Mouse (Mus musculus): Measurements from ENCODE around the gene St6galnac3.
"Not testable (repeated sequence)": the region's sequence is repeated elsewhere in the genome, so short reads cannot be mapped to it uniquely, and the experiment has no call there.

The St6galnac3 gene

DNA sequence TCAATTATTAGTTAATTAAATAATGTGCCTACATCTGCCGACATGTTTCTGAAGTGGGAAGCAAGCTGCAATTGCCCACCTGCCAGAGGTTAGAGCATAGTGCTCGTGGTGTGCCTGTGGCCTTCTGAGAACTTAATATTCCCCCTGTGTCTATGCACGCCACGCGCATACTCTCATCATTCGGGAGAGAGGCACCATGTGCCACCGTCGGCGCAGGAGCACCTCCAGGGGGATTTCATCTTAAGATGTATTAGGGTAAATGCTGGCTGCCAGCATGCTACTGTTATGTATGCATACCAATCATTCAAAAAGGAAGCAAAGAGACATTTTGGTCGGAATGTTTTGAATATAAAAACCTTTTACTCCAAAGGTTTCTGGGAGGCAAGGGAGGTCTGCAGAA lies 319.3 kb downstream of the St6galnac3 start:
- DNase-seq = no peak

DNA sequence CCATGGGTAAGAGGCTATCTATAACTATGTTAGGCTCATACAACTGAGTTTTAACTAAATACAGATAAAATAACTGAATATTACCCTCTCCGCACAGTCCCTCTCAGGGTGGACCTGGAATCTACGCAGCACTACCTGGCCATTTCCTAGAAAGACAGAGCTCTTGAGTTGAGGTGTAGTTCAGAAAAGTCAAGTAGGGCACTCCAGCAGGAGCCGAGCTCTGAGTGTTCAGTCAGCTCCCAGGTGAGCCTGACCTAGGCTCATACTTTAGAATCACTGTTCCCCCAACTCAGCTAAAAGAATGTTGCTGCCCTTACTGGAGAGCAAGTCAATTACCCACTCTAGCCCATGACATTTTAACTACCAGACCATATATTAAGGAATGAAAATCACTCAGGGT lies 324.7 kb downstream of the St6galnac3 start:
- no peak for DNase-seq

GRCm38 (mm10) chr3:153399574-153399973 lies 325.4 kb downstream of the St6galnac3 start:
- no peak for DNase-seq

DNA sequence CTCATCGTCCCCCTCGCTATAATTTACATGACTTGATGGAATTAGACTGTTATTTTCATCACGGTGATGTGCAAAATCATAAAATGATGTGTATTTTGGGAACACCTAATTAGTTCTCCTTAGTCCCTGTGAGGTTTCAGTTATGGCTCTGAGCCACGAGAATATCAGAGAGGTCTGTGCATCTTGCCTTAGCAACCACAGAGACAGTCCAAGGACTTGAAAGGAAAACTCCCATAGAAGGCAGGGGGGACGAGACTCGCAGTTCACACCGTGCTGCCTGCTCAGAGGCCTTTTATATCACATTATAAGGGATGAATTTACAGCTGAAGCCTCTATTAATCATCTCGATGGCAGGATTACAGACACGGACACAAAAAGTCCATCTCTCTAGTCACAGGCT lies 327.2 kb downstream of the St6galnac3 start:
- no peak for DNase-seq

- DNase-seq = no peak
These were observed 328.5 kb downstream of the St6galnac3 start for GRCm38 (mm10) chr3:153396375-153397068.

DNA sequence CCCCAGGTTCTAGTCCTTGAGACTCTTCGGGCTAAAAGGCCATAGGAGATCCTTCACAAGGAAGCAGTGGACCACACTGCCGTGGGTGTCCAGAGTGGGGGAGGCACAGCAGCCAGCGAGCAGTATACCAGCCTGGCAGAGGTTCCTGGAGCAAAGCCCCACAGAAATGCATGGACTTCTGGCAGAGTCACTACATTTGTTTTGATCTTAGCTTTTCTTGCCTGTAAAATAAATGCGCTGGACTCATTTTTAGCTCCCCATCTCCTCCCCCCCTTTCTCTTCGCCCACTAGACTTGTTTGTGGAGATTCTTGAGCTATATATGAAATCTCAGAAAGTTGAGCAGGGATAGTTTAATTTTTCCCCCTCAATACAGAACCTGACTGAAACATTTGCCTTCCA lies 329.6 kb downstream of the St6galnac3 start:
- DNase-seq = no peak

GRCm38 (mm10) chr3:153394751-153395150 lies 330.2 kb downstream of the St6galnac3 start:
- DNase-seq = peak; percentile 52 to 55

GRCm38 (mm10) chr3:153394224-153394623 lies 330.8 kb downstream of the St6galnac3 start:
- no peak for DNase-seq

DNA sequence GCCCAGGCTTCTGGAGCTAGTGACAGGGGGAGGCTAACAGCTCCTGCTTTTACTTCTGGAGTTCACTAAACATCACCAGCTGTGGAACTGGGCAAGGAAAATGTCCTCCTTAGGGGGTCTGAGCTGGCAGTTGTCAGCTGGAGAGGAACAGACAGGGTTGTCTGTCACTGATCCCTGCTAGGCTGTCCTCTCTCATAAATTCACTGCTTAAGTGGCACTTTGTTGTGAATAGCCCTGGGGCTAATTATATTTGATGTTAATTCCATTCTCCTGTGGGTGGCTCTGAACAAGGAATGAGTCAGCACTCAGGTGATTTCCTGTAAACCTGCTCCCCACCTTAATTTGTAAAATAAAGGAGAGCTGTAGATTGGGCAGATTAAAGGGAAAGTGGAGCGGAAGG lies 333.5 kb downstream of the St6galnac3 start:
- not testable (repeated sequence) for DNase-seq

- not testable (repeated sequence) for DNase-seq
These were observed 340.3 kb downstream of the St6galnac3 start for GRCm38 (mm10) chr3:153384651-153385050.

DNA sequence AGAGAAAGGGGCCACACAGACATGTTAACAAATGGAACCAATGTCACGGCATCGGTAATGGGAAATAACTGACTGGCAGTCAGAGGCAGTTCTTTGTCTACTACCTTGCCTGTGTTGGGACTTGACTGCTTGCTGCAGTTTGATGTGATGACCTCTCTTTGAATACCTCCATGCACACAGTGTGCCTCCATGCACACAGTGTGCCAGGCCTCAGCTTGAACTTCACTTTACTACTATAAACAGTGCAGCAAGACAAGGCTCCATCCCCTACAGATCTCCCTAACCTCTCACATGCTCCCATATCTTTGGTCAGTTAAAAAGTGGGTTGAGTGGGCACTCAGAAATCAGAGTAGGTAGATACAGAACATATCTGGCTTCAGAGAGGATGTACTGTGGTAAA lies 341.3 kb downstream of the St6galnac3 start:
- no peak for DNase-seq

DNA sequence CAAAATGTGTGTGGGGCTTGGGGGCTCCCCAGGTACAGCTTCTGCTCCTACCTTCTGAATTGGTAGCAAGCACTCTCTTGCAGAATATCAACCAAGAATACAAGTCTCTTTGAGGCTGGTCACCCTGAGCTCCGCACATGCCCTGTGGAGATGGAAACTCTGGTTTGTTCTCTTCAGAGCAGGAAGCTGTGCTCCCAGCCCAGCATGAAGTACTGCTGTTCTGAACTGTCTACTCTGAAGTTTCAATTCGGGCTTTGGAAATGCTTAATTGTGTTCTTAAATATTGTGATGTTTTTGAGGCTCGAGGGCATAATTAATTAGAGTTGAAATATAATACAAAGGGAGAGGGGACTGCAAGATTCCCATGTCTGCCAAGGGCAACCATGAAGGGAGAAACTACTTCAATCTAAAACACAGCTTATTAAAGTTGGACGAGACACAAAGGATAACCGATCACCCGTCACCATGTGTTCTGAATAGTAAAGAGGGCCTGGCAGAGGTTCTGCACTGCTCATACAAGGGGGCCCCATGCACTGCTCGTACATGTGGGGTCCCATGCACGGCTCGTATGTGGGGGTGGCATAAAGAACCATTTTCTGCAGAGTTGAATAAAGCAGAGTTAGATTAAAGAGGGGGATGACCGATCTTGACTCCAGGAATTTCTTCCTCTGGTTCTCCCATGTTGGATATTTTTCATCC lies 359.8 kb downstream of the St6galnac3 start:
- no peak for DNase-seq

GRCm38 (mm10) chr3:153364366-153364765 lies 360.6 kb downstream of the St6galnac3 start:
- DNase-seq = no peak

- no peak for DNase-seq
These were observed 365.0 kb downstream of the St6galnac3 start for GRCm38 (mm10) chr3:153359966-153360365.

- DNase-seq = no peak
These were observed 368.9 kb downstream of the St6galnac3 start for GRCm38 (mm10) chr3:153356071-153356470.

DNA sequence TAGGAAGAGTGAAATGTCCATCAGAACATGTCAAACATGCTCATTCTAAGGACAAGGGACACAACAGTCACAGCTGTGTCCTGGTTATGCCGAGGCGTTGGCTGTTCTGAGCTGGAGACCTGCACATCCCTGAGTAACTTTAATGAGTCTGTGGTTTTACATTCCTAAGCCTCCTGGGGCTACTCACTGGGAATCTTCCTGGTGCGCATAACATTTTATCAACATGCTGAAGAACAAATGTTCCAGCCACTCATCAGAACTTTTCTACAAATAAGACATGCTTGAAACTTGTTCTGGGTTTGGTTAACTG lies 370.0 kb downstream of the St6galnac3 start:
- no peak for DNase-seq

DNA sequence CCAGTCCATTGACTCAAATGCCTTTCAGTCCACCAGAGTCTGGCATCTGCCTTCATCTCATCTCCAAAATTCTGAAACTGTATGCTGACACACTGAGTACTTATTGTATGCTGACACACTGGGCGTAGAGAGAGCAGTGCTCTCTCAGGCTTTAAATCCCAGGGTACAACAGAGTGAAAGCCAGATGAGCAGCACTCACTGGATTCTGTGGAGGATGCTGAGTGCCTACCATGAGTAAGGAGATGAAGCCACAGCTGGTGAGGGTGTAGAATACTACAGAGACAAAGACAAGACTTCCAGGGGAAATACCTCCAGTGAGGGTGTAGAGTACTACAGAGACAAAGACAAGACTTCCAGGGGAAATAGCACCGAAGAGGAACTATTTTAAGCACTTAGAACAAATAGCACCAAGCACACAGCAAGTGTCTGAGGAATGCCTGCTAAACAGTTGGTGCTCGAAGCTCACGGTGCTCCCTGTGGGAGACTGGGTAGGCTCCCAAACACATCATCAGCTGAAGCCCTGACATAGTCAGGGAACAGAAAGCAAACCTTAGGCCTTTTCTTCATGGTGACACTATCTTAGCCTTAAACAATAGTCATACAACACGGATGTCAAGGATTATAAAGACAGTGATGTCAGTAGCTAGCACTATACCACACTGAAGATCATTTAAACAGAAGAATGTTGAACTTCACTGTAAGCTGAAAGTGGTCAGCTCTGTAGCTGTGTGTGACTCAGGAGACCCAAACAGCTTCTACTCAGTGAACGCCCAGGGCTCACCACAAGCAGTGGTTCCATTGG lies 370.6 kb downstream of the St6galnac3 start:
- no peak for DNase-seq

- no peak for DNase-seq
These were observed 371.5 kb downstream of the St6galnac3 start for GRCm38 (mm10) chr3:153353313-153354103.

GRCm38 (mm10) chr3:153349981-153350380 lies 375.0 kb downstream of the St6galnac3 start:
- no peak for DNase-seq

- DNase-seq = peak in 1 of 2 experiments; percentile 12
These were observed 376.0 kb downstream of the St6galnac3 start for GRCm38 (mm10) chr3:153348797-153349465.

DNA sequence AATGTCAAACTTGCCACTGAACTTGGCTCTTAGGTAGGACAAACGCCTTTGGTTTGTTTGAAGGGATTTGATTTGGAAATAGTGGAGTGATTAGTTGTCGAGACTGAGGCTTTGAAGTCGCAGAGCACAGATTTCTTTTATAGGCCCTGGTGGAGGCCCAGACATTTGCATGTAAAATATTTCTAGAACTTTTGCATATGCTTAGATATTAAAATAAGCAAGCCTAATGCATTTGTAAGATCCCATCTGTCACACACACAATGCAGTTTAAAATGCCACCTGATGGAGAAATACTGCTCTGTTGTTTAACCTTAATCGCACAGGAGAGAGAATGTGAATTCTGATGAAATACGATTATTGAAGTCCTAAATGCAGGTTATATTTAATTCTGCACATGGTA lies 380.0 kb downstream of the St6galnac3 start:
- DNase-seq = no peak

- no peak for DNase-seq
These were observed 385.0 kb downstream of the St6galnac3 start for GRCm38 (mm10) chr3:153339940-153340339.

All from cerebellum, postnatal 14 days (tissue).